Mouse (Mus musculus) heart, embryonic 14.5 days (tissue): Measurements from ENCODE around the gene Pcca. TPM values are rescaled to one million over a fixed set of nuclear protein-coding genes. Genes with fewer than 3 reads are reported as not detected.
"Not testable (repeated sequence)": the region's sequence is repeated elsewhere in the genome, so short reads cannot be mapped to it uniquely, and the experiment has no call there.

Source experiments
- ATAC-seq: fragments of 200-750 bp; cut with Nextera tagmentation; 2 replicates; pipeline ENCODE4 v1.8.0; 2017; ENCODE audit warnings: low read depth, moderate TSS enrichment; ENCODE audit not compliant: insufficient number of reproducible peaks, insufficient read depth, low FRiP score
- H3K27ac ChIP-seq, 2 experiments: fragments of 200-500 bp in 1 of 2; fragments of 300-500 bp in 1 of 2; sonication (generic) in 1 of 2; replicated peaks in 1 of 2; 2 replicates each; pipeline ENCODE4 v1.5.1; 2012 to 2014; ENCODE audit warnings: low read depth in 2 of 2, low read length in 2 of 2, control low read depth in 1 of 2, mild to moderate bottlenecking in 1 of 2, mixed read lengths in 1 of 2; ENCODE audit not compliant: control insufficient read depth in 1 of 2, insufficient read depth in 1 of 2
- H3K27me3 ChIP-seq: fragments of 300-500 bp; sonication (generic); 2 replicates; pipeline ENCODE4 v1.6.1; 2014; ENCODE audit warnings: mild to moderate bottlenecking, low read length, control low read depth; ENCODE audit not compliant: control insufficient read depth, insufficient read depth
- H3K36me3 ChIP-seq: fragments of 300-500 bp; sonication (generic); 2 replicates; pipeline ENCODE4 v1.6.1; 2014; ENCODE audit warnings: mild to moderate bottlenecking, control low read depth, low read length, mixed read lengths; ENCODE audit not compliant: control insufficient read depth, insufficient read depth
- H3K4me1 ChIP-seq, 2 experiments: fragments of 200-500 bp in 1 of 2; fragments of 300-500 bp in 1 of 2; sonication (generic) in 1 of 2; 2 replicates each; pipeline ENCODE4 v1.6.1; 2012 to 2014; ENCODE audit warnings: low read length in 2 of 2, control low read depth in 1 of 2, mixed read lengths in 1 of 2; ENCODE audit not compliant: control insufficient read depth in 2 of 2, insufficient read depth in 2 of 2
- H3K4me2 ChIP-seq: fragments of 300-500 bp; sonication (generic); 2 replicates; pipeline ENCODE4 v1.6.1; 2014; ENCODE audit warnings: mild to moderate bottlenecking, low read length
- H3K4me3 ChIP-seq, 2 experiments: fragments of 200-500 bp in 1 of 2; fragments of 300-500 bp in 1 of 2; sonication (generic) in 1 of 2; 2 replicates each; pipeline ENCODE4 v1.5.1; 2012 to 2014; ENCODE audit warnings: low read length in 2 of 2, mild to moderate bottlenecking in 2 of 2, control low read depth in 1 of 2, low read depth in 1 of 2, moderate library complexity in 1 of 2; ENCODE audit not compliant: control insufficient read depth in 1 of 2, insufficient read depth in 1 of 2
- H3K9ac ChIP-seq: fragments of 300-500 bp; sonication (generic); 2 replicates; pipeline ENCODE4 v1.6.1; 2014; ENCODE audit warnings: mild to moderate bottlenecking, low read length
- H3K9me3 ChIP-seq: fragments of 300-500 bp; sonication (generic); 2 replicates; pipeline ENCODE4 v1.6.1; 2016; ENCODE audit warnings: low read length, control low read depth; ENCODE audit not compliant: control insufficient read depth
- WGBS: fragments of 180-500 bp; shearing (Covaris S2); extraction: QIAGEN DNeasy Blood & Tissue Kit; methylation state at CpG from one replicate; pipeline ENCODE4 v1.1.7; 2014; 5-methylcytosine and 5-hydroxymethylcytosine counted together
- polyA plus RNA-seq: library from polyadenylated mRNA; unstranded; fragments of >200 nt; fragmentation: Nextera tagmentation; extraction: Ambion mirVana; gene quantifications from 2 replicates; pipeline ENCODE4 v1.2.1, GENCODE M21; 2014

Pcca gene
- polyA plus RNA-seq, 1 experiment from 2014 or later: 28.9 TPM

- H3K27ac ChIP-seq: no peak overlapping the region
- no peaks in the 10 kb centered on the region for H3K4me1 ChIP-seq
- no peak overlapping the region for H3K4me2 ChIP-seq
- no peaks in the 10 kb centered on the region for H3K27me3 ChIP-seq
- ATAC-seq: no peak
- H3K9ac ChIP-seq: no peak overlapping the region
- 0 out of 2 replicates have a peak, but pooled peaks cover 4% of the 10 kb centered on the region for H3K9me3 ChIP-seq
- WGBS: 76% methylated on average over 4 of the region's 4 CpGs
- no peak overlapping the region for H3K4me3 ChIP-seq
- no peaks in the 10 kb centered on the region for H3K36me3 ChIP-seq
Measured at GRCm38 (mm10) chr14:122528475-122528874, 5.6 kb upstream of the Pcca start.

GRCm38 (mm10) chr14:122535986-122536385, 1.9 kb downstream of the Pcca start:
- H3K27me3 ChIP-seq: no peaks in the 10 kb centered on the region
- H3K9ac ChIP-seq: no peak overlapping the region
- H3K4me2 ChIP-seq: no peak overlapping the region
- H3K36me3 ChIP-seq: no peaks in the 10 kb centered on the region
- no peak overlapping the region for H3K4me3 ChIP-seq
- 98% methylated on average over 1 of the region's 1 CpGs for WGBS
- peaks cover 0 to 4% of the 10 kb centered on the region in 2 experiments; a peak in 1 of 4 replicates for H3K4me1 ChIP-seq
- H3K27ac ChIP-seq: no peak overlapping the region
- no peak for ATAC-seq
- H3K9me3 ChIP-seq: no peaks in the 10 kb centered on the region

GRCm38 (mm10) chr14:122548421-122548820, 14.3 kb downstream of the Pcca start:
- Histone ChIP-seq H3K36me3 (no peaks in the 10 kb centered on the region), H3K27me3 (no peaks in the 10 kb centered on the region), H3K4me3 (no peak overlapping the region), H3K9ac (no peak overlapping the region), H3K4me1 (0 out of 4 replicates have a peak, but pooled peaks cover 0 to 7% of the 10 kb centered on the region in 2 experiments), H3K9me3 (no peaks in the 10 kb centered on the region), H3K27ac (no peak overlapping the region), H3K4me2 (no peak overlapping the region)
- 100% methylated on average over 1 of the region's 1 CpGs for WGBS
- no peak for ATAC-seq

- H3K27ac ChIP-seq: no peak overlapping the region
- H3K36me3 ChIP-seq: no peaks in the 10 kb centered on the region
- ATAC-seq: no peak
- H3K4me1 ChIP-seq: 0 out of 4 replicates have a peak, but pooled peaks cover 0 to 7% of the 10 kb centered on the region in 2 experiments
- no peak overlapping the region for H3K4me3 ChIP-seq
- H3K9ac ChIP-seq: no peak overlapping the region
- no peaks in the 10 kb centered on the region for H3K9me3 ChIP-seq
- H3K27me3 ChIP-seq: no peaks in the 10 kb centered on the region
- 54% methylated on average over 1 of the region's 1 CpGs for WGBS
- H3K4me2 ChIP-seq: no peak overlapping the region
Measured at GRCm38 (mm10) chr14:122548905-122549304, 14.8 kb downstream of the Pcca start.

- Histone ChIP-seq H3K9me3 (no peaks in the 10 kb centered on the region), H3K27ac (no peak overlapping the region), H3K4me1 (no peaks in the 10 kb centered on the region), H3K27me3 (no peaks in the 10 kb centered on the region), H3K4me2 (no peak overlapping the region), H3K36me3 (no peaks in the 10 kb centered on the region), H3K4me3 (no peak overlapping the region), H3K9ac (no peak overlapping the region)
- 65% methylated on average over 7 of the region's 7 CpGs for WGBS
- no peak for ATAC-seq
Measured at GRCm38 (mm10) chr14:122552761-122553445, 18.8 kb downstream of the Pcca start.

GRCm38 (mm10) chr14:122557353-122557752, 23.2 kb downstream of the Pcca start:
- no peak overlapping the region for H3K27ac ChIP-seq
- no peaks in the 10 kb centered on the region for H3K36me3 ChIP-seq
- ATAC-seq: no peak
- no peak overlapping the region for H3K9ac ChIP-seq
- H3K4me2 ChIP-seq: no peak overlapping the region
- no peaks in the 10 kb centered on the region for H3K27me3 ChIP-seq
- H3K9me3 ChIP-seq: no peaks in the 10 kb centered on the region
- H3K4me3 ChIP-seq: no peak overlapping the region
- 88% methylated on average over 9 of the region's 9 CpGs for WGBS
- no peaks in the 10 kb centered on the region for H3K4me1 ChIP-seq

GRCm38 (mm10) chr14:122560893-122561452, 26.8 kb downstream of the Pcca start:
- ATAC-seq, H3K36me3 ChIP-seq, H3K27me3 ChIP-seq, H3K4me2 ChIP-seq, H3K27ac ChIP-seq, H3K9me3 ChIP-seq, H3K9ac ChIP-seq, H3K4me1 ChIP-seq, H3K4me3 ChIP-seq: not testable (repeated sequence)
- WGBS: 84% methylated on average over 1 of the region's 1 CpGs
